9 mouse cellular contexts compared by ENCODE assay signal in genomic region chr12:81205619-81206560, GRCm38 (mm10).
DNase-seq lines count a peak whose midpoint lies in the region; ATAC-seq and TF ChIP-seq lines count a peak whose summit lies in the region.
"Had no signal": no experiment of that assay in that cellular context is flagged by ENCODE, and none has a peak within 500 bp of the region (broad histone marks: within the 10 kb centered on the region; RNA-seq: fewer than 3 reads in every experiment).

No protein-coding gene starts in this region.

- H3K4me1 ChIP-seq in forebrain, embryonic 10.5 days, result peaks cover 11% of the 10 kb centered on the region
- peaks cover 12% of the 10 kb centered on the region for H3K4me1 ChIP-seq in forebrain, embryonic 12.5 days
- no peaks in the 10 kb centered on the region for H3K4me1 ChIP-seq in thymus, adult 2 months (replicated peaks; ENCODE audit: control insufficient read depth, insufficient read depth, low read length)
- H3K4me1 ChIP-seq in limb, embryonic 11.5 days (ENCODE audit: control insufficient read depth, insufficient read depth, low read length), result no peaks in the 10 kb centered on the region
- H3K4me1 ChIP-seq: stomach, embryonic 15.5 days had no signal

- peak; percentile 39 for DNase-seq in forebrain, embryonic 10.5 days (ENCODE audit: extremely low spot score, low spot score)
- DNase-seq in thymus, adult 2 months, result peak; percentile 42
- DNase-seq in thymus, adult 18-20 months, result no peak
- DNase-seq in limb, embryonic 11.5 days (ENCODE audit: low spot score), result peak; percentile 88
- no peak for DNase-seq in right cerebral cortex, adult 2 months (ENCODE audit: low spot score in 2 of 2)
- DNase-seq in cerebellum, postnatal 25 days, result no peak

- TF ChIP-seq CTCF in thymus, adult 2 months (IDR thresholded peaks at IDR 0.05; ENCODE audit: borderline replicate concordance, control insufficient read depth, extremely low read depth, insufficient read depth, low read length, poor library complexity), result no peak

- no peak overlapping the region for H3K4me3 ChIP-seq in forebrain, embryonic 10.5 days
- H3K4me3 ChIP-seq in forebrain, embryonic 12.5 days (replicated peaks), result no peak overlapping the region
- H3K4me3 ChIP-seq in thymus, adult 2 months (ENCODE audit: control insufficient read depth, insufficient read depth, low read length), result no peak overlapping the region
- H3K4me3 ChIP-seq in limb, embryonic 11.5 days (ENCODE audit: low read depth, low read length), result no peak overlapping the region
- H3K4me3 ChIP-seq: stomach, embryonic 15.5 days had no signal

- no peaks in the 10 kb centered on the region for H3K27me3 ChIP-seq in forebrain, embryonic 10.5 days (ENCODE audit: poor library complexity, severe bottlenecking)
- H3K27me3 ChIP-seq in forebrain, embryonic 12.5 days, result 0 out of 2 replicates have a peak, but pooled peaks cover 5% of the 10 kb centered on the region
- H3K27me3 ChIP-seq in thymus, adult 2 months (ENCODE audit: control insufficient read depth, insufficient read depth, low read length), result no peaks in the 10 kb centered on the region
- no peaks in the 10 kb centered on the region for H3K27me3 ChIP-seq in limb, embryonic 11.5 days (ENCODE audit: control insufficient read depth, insufficient read depth, low read length)
- H3K27me3 ChIP-seq: stomach, embryonic 15.5 days had no signal

- no peak for ATAC-seq in forebrain, embryonic 12.5 days (ENCODE audit: low FRiP score)
- no peak for ATAC-seq in limb, embryonic 11.5 days (ENCODE audit: insufficient number of reproducible peaks, low FRiP score, low TSS enrichment, low read depth)
- ATAC-seq in erythroblast, adult 5-6 weeks (replicated peaks; ENCODE audit: low FRiP score, poor library complexity, severe bottlenecking), result no peak

- no peaks in the 10 kb centered on the region for H3K36me3 ChIP-seq in forebrain, embryonic 10.5 days (replicated peaks)
- H3K36me3 ChIP-seq in forebrain, embryonic 12.5 days (replicated peaks), result no peaks in the 10 kb centered on the region
- H3K36me3 ChIP-seq in thymus, adult 2 months (ENCODE audit: control insufficient read depth, insufficient read depth, low read length), result no peaks in the 10 kb centered on the region
- H3K36me3 ChIP-seq in limb, embryonic 11.5 days (ENCODE audit: control insufficient read depth, insufficient read depth, low read length), result no peaks in the 10 kb centered on the region
- H3K36me3 ChIP-seq: stomach, embryonic 15.5 days had no signal

- no peak overlapping the region for H3K9ac ChIP-seq in forebrain, embryonic 12.5 days
- H3K9ac ChIP-seq in limb, embryonic 11.5 days (ENCODE audit: low read length), result no peak overlapping the region
- H3K9ac ChIP-seq: stomach, embryonic 15.5 days had no signal

- no peaks in the 10 kb centered on the region for H3K9me3 ChIP-seq in forebrain, embryonic 10.5 days
- H3K9me3 ChIP-seq in forebrain, embryonic 12.5 days, result no peaks in the 10 kb centered on the region
- H3K9me3 ChIP-seq in limb, embryonic 11.5 days (ENCODE audit: control insufficient read depth, low read length), result no peaks in the 10 kb centered on the region
- H3K9me3 ChIP-seq: stomach, embryonic 15.5 days had no signal

- TF ChIP-seq POLR2A in thymus, adult 2 months (IDR thresholded peaks at IDR 0.05; ENCODE audit: control insufficient read depth, extremely low read depth, insufficient read depth, low read length, poor library complexity), result no peak

- WGBS in forebrain, embryonic 10.5 days, result 25% methylated on average over 6 of the region's 6 CpGs
- WGBS in forebrain, embryonic 12.5 days, result 15% methylated on average over 6 of the region's 6 CpGs
- WGBS in thymus, adult 2 months, result 28% methylated on average over 6 of the region's 6 CpGs
- WGBS in limb, embryonic 11.5 days, result 28% methylated on average over 6 of the region's 6 CpGs

- no peak overlapping the region for H3K27ac ChIP-seq in forebrain, embryonic 10.5 days
- no peak overlapping the region for H3K27ac ChIP-seq in forebrain, embryonic 12.5 days
- no peak overlapping the region for H3K27ac ChIP-seq in thymus, adult 2 months (ENCODE audit: control insufficient read depth, insufficient read depth, low read length)
- no peak overlapping the region for H3K27ac ChIP-seq in limb, embryonic 11.5 days (replicated peaks; ENCODE audit: low read depth, low read length)
- H3K27ac ChIP-seq: stomach, embryonic 15.5 days had no signal

- no peak overlapping the region for H3K4me2 ChIP-seq in forebrain, embryonic 12.5 days
- no peak overlapping the region for H3K4me2 ChIP-seq in limb, embryonic 11.5 days (ENCODE audit: low read depth, severe bottlenecking)
- H3K4me2 ChIP-seq: stomach, embryonic 15.5 days had no signal

Comparison
In these comparisons a context has a peak if more than half of its experiments do, and no peak if none do; other contexts are left out.
1. DNase-seq: peak in forebrain, embryonic 10.5 days (single experiment), thymus, adult 2 months (single experiment) and limb, embryonic 11.5 days (single experiment); none in thymus, adult 18-20 months (0 of 2), right cerebral cortex, adult 2 months (0 of 2) and cerebellum, postnatal 25 days (0 of 2).